Mouse (Mus musculus) urinary bladder, postnatal 4 days (tissue): ENCODE measurements around the gene 1700129C05Rik.
A peak's percentile ranks its signal among the peaks of the same experiment; 100 is the strongest.

Experiments used
- DNase-seq, 2 experiments: peaks; one replicate each; pipeline ENCODE4 v3.0.0; 2021 to 2022; ENCODE audit warnings: low spot score in 2 of 2

1700129C05Rik gene

DNA sequence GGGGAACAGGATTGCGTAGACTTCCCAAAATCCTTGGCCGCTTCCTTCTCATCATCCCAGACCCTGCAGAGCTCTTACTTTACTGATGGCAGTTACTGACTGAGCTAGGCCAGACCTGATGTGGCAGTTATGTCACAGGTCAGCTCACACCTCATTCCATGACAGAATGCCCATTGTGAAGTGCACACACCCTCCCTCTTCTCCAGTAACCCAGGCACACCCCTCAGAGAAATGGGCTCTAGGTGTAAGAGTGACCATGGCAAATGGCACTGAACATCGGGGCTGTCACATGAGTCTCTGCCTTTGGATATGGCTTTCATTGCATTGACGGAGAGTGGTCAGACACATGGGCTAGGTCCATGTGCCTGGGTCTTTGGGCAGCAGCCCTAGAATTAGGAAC is at the start of gene 1700129C05Rik:
TSS of gene 1700129C05Rik (minus strand) at position 101 of the 400 bp plus-strand sequence.
- DNase-seq, result no peak

DNA sequence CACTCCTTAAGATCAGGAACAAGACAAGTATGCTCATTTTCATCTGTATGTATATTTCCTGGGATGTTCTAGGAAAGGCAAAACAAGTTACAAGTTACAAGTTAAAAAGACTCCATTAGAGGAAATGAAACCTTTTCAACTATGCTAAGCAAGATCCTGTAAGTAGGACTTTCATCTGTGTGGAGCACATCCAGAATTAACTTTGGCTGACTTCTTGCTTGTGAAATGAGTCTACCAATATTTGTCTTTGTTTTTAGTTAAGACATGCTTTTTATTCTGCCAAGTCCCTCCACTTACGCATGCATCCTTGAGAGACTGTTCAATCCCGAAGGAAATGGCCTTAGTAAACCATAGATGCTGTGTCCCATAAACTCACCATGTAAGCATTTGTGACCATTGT is 43.4 kb upstream of the 1700129C05Rik start:
- DNase-seq, result no peak

DNA sequence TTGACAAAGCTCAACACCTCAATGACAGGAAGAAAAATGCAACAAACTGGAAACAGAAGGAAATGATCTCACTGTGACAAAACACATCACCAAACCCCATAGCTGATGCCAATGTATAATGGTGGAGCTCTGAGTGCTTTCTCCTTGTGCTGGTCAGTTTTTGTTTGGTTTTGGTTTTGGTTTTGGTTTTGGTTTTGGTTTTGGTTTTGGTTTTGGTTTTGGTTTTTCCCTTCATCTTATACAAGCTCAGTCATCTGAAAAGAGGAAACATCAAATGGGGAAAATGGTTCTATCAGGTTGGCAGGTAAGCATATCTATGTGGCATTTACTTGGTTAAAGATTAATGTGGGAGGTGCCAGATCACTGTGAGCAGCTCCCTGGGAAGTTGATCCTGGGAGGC is 42.8 kb upstream of the 1700129C05Rik start:
- DNase-seq, result no peak

DNA sequence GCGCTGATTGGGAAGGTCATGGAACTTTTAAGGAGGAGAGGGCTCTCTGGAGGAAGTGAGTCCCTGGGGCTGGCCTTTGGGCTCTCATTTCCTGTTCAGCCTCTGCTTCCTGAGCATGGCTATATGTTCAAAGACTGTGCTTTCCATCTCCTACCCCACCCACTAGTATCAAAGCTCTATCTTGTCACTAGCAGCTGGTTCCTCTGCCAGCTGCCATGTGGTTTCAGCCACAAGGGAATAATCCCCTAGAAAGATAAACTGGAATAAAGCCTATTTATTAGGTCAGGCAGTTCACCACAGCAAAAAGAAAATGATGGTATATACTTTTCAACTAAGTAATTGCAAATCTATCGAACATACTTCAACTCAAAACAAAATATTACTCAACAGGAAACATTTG is 40.0 kb upstream of the 1700129C05Rik start:
- DNase-seq, result no peak

DNA sequence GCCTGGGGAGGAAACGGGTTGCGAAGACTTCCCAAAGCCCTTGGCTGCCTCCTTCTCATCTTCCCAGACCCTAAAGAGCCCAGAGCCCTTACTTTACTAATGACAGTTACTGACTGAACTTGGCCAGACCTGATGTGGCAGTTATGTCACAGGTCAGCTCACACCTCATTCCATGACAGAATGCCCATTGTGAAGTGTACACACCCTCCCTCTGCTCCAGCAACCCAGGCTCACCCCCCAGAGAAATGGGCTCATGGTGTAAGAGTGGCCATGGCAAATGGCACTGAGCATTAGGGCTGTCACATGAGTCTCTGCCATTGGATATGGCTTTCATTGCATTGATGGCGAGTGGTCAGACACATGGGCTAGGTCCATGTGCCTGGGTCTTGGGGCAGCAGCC is 36.0 kb upstream of the 1700129C05Rik start, which contains the start of gene Gm5142:
TSS of gene Gm5142 (minus strand) at position 101 of the 400 bp plus-strand sequence.
- DNase-seq, result no peak

DNA sequence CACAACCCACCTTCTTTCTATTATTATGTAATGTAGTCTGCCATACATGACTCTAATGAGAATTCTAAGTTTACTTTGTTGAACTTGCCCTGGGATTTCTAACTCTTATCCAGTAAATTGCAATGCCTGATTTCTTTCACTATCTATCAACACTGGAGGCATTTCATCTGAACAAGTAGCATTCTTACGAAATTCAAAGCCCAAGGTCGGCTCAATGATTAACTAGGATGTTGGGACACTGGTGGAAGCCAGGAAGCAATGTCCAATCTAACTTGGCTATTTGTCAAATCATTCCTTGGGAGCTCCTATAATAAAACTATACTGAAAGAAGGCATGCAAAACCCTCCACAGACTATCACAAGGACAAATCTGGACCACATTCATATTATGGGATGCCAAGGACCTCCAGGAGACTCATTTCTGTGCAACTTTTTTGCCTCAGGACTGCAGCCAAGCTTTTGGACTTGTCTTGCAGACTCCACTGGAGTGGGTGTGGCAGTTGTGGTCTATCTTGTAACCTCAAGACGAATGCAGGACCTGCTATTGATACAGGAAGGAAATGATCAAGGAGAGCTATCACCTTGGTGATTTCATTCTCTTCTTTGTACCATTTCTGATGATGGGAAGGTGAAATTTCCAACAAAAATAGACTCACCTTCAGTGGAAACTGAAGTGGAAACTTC is 14.5 kb upstream of the 1700129C05Rik start:
- no peak for DNase-seq

DNA sequence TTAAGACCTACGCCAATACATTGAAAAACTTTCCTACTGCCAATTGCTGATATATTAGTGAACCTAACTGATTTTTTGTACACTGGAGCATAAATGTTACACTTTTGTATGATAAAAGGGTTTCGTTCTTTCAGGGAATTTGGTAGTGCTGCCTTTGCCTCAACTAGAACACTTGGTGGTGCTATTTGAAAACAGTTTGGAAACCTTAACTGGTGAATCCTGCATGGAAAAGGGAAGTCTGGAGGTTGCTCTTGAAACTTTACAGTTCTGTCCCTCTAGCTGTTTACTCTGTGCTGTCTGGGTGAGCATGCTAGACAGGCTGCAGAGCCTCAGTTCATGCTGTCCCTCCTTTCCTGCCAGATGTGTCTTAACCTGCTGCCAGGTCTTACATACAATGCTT is 12.9 kb upstream of the 1700129C05Rik start:
- DNase-seq, result no peak

DNA sequence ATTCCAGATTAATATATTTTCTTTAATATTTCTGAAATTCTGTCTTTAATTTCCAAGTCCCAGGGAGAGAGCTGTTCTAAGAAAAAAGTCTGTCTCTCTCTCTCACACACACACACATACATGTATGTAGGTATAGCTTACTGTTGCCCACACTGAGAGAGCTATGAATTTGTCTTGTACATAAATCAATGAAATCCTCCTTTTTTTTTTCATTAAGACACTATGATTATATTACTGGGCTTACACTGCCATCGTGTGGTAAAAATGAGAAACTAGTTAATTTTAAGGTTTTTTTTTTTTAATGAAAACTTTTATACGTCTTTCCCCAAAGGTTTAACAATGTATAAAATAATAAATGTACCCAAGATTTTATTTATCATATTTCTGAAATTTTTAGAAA is 28.4 kb downstream of the 1700129C05Rik start:
- no peak for DNase-seq

DNA sequence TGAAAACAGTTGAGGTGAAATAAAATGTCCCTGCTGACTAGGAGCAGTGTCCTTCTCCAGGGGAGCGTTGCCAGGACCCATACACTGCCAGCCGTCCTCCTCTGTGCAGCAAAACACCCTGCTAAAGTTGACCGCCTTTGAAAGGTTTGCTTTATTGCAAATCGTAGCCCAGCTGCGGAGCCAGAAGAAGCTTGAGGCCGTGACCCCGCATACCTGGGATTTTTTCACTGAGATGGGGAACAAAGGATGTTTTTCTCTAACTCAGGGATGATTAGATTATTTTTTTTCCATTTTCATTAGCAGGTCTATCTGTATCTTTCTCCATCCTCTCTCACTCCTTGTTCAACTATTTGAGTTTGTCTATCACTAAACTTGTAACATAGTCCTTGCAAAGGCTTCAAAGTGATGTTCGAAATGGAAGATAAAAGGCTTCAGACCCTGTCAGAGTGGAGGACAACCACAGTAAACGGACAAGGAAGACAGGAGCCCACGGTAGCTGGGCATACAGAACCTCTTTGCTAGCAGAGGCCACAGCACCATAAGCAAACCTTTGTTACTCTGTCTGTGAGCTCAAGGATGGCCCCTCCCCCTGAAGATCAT is 38.6 kb downstream of the 1700129C05Rik start:
- DNase-seq, result no peak

DNA sequence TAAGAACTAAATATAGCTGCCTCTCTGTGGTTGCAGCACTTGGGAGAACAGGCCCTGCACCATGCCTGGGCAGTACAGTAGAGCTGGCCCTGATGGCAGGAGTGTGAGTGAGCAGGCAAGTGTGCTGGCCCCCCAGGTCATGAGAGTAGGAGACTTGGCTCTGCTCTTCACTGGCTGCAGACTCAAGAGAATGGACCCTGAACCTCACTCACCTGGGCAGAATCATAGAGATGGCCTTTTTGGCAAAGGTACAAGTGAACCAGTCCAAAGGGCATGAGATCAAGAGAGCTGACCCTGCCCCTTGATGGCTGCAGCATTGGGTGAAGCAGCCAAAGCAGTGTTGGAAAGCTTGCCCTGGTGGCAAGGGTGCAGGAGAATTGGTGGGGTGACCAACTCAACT is 49.1 kb downstream of the 1700129C05Rik start:
- no peak for DNase-seq

DNA sequence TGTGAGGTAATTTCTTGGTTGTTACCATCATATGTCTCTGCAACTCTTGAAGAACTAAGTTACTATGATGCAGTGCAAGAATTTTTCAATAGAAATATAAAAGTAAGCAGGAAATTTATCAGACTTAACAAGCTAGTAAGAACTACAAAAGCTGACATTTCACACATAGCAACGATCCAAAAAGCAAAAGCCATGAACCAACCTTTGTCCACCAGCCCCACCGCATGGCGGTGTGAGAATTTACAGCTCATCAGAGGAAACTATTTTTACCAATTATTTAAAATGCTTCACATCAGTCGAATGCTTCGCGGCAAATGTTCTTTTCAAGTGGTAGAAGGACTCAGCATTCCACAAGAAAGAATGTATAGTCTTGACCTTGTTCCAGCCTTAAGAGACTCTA is 58.3 kb downstream of the 1700129C05Rik start:
- peak in 1 of 2 experiments; percentile 34 for DNase-seq
